Comparison of ENCODE assay signal across 22 mouse cellular contexts in the genomic region with DNA sequence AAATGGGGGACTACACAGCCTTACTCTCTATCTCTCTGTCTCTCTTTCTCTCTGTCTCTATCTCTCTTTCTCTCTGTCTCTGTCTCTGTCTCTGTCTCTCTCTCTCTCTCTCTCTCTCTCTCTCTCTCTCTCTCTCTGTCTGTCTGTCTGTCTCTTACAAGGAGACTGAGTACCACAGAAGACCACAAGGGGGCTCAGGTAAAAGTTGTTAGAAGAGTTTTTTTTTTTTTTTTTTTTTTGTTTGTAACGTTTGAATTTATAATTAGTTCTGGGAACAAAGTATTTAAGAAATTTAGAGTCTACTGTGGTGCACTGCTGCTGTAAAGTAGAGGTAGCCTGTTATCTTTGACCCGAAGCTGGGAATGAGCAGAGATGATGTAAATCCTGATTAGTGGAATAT.
DNase-seq lines count a peak whose midpoint lies in the region; ATAC-seq and TF ChIP-seq lines count a peak whose summit lies in the region.
"Had no signal": no experiment of that assay in that cellular context is flagged by ENCODE, and none has a peak within 500 bp of the region (broad histone marks: within the 10 kb centered on the region; RNA-seq: fewer than 3 reads in every experiment).

No protein-coding gene starts in this region.

- no peak for TF ChIP-seq EP300 in lung, postnatal 0 days (IDR thresholded peaks at IDR 0.05)

- no peak for TF ChIP-seq CTCF in lung, embryonic 14.5 days (IDR thresholded peaks at IDR 0.05; ENCODE audit: low read depth)
- no peak for TF ChIP-seq CTCF in lung, postnatal 0 days (IDR thresholded peaks at IDR 0.05)

- WGBS in lung, embryonic 14.5 days: 64% methylated on average over 2 of the region's 2 CpGs
- WGBS in lung, postnatal 0 days: 58% methylated on average over 2 of the region's 2 CpGs

- no peaks in the 10 kb centered on the region for H3K27me3 ChIP-seq in lung, embryonic 14.5 days (ENCODE audit: insufficient read depth, low read length)
- H3K27me3 ChIP-seq in lung, postnatal 0 days (replicated peaks; ENCODE audit: insufficient read depth, low read length): no peaks in the 10 kb centered on the region
- H3K27me3 ChIP-seq: forebrain, embryonic 13.5 days; heart, embryonic 13.5 days; hindbrain, embryonic 12.5 days; hindbrain, embryonic 15.5 days had no signal

- no peaks in the 10 kb centered on the region for H3K9me3 ChIP-seq in lung, embryonic 14.5 days (ENCODE audit: low read depth, low read length)
- H3K9me3 ChIP-seq in lung, postnatal 0 days (ENCODE audit: low read length): no peaks in the 10 kb centered on the region
- H3K9me3 ChIP-seq: forebrain, embryonic 10.5 days; forebrain, embryonic 13.5 days; heart, embryonic 10.5 days; heart, embryonic 13.5 days; hindbrain, embryonic 12.5 days; hindbrain, embryonic 15.5 days had no signal

- no peaks in the 10 kb centered on the region for H3K4me1 ChIP-seq in lung, embryonic 14.5 days (ENCODE audit: insufficient read depth)
- no peaks in the 10 kb centered on the region for H3K4me1 ChIP-seq in lung, postnatal 0 days (ENCODE audit: insufficient read depth, low read depth, low read length)
- H3K4me1 ChIP-seq: forebrain, embryonic 10.5 days; forebrain, embryonic 13.5 days; heart, embryonic 10.5 days; heart, embryonic 13.5 days; hindbrain, embryonic 12.5 days; hindbrain, embryonic 15.5 days had no signal

- H3K27ac ChIP-seq in lung, embryonic 14.5 days (ENCODE audit: low read depth): no peak overlapping the region
- H3K27ac ChIP-seq in lung, postnatal 0 days (ENCODE audit: low read length): no peak overlapping the region
- H3K27ac ChIP-seq: forebrain, embryonic 10.5 days; forebrain, embryonic 13.5 days; heart, embryonic 10.5 days; heart, embryonic 13.5 days; hindbrain, embryonic 12.5 days; hindbrain, embryonic 15.5 days had no signal

- no peak overlapping the region for H3K9ac ChIP-seq in lung, embryonic 14.5 days
- H3K9ac ChIP-seq in lung, postnatal 0 days (replicated peaks; ENCODE audit: low read depth): no peak overlapping the region
- H3K9ac ChIP-seq: forebrain, embryonic 13.5 days; heart, embryonic 13.5 days; hindbrain, embryonic 12.5 days; hindbrain, embryonic 15.5 days had no signal

- H3K4me2 ChIP-seq in lung, embryonic 14.5 days: no peak overlapping the region
- no peak overlapping the region for H3K4me2 ChIP-seq in lung, postnatal 0 days (replicated peaks; ENCODE audit: low read depth, low read length)
- H3K4me2 ChIP-seq: forebrain, embryonic 13.5 days; heart, embryonic 13.5 days; hindbrain, embryonic 12.5 days; hindbrain, embryonic 15.5 days had no signal

- no peak overlapping the region for H3K4me3 ChIP-seq in lung, embryonic 14.5 days (ENCODE audit: low read depth, low read length)
- H3K4me3 ChIP-seq in lung, postnatal 0 days (ENCODE audit: low read depth, low read length): no peak overlapping the region
- H3K4me3 ChIP-seq: forebrain, embryonic 10.5 days; forebrain, embryonic 13.5 days; heart, embryonic 10.5 days; heart, embryonic 13.5 days; hindbrain, embryonic 12.5 days; hindbrain, embryonic 15.5 days had no signal

- DNase-seq in lung, embryonic 14.5 days: peak; percentile 3
- no peak for DNase-seq in lung, postnatal 0 days (ENCODE audit: low spot score)
- DNase-seq in ES-CJ7 (ENCODE audit: low read depth, low spot score) (peak; percentile 24), R1 (ENCODE audit: low read depth, low spot score) (peak; percentile 34)
- DNase-seq in urinary bladder, adult 18-20 months (ENCODE audit: low spot score in 2 of 2): no peak
- no peak for DNase-seq in thymus, postnatal 4 days
- DNase-seq: adrenal gland, postnatal 10 days; adrenal gland, postnatal 36 days; cerebellum, adult 18-20 months; cerebellum, adult 9-10 months; cerebellum, postnatal 14 days; gastrocnemius, postnatal 25 days; heart, adult 18-20 months; heart, postnatal 14 days had no signal

- H3K36me3 ChIP-seq in lung, embryonic 14.5 days (ENCODE audit: insufficient read depth): no peaks in the 10 kb centered on the region
- no peaks in the 10 kb centered on the region for H3K36me3 ChIP-seq in lung, postnatal 0 days (ENCODE audit: insufficient read depth, low read length)
- H3K36me3 ChIP-seq: forebrain, embryonic 10.5 days; heart, embryonic 10.5 days; heart, embryonic 13.5 days; hindbrain, embryonic 12.5 days; hindbrain, embryonic 15.5 days had no signal

- no peak for ATAC-seq in lung, embryonic 14.5 days (ENCODE audit: insufficient read depth)
- no peak for ATAC-seq in lung, postnatal 0 days
- ATAC-seq: CD4-positive, CD25-positive, alpha-beta regulatory T cell, adult 4 months; forebrain, embryonic 13.5 days; forebrain, embryonic 16.5 days had no signal

Comparison
In these comparisons a context has a peak if more than half of its experiments do, and no peak if none do; other contexts are left out.
1. DNase-seq: peak in lung, embryonic 14.5 days (single experiment), ES-CJ7 (single experiment) and R1 (single experiment); none in lung, postnatal 0 days (single experiment), urinary bladder, adult 18-20 months (0 of 2) and thymus, postnatal 4 days (single experiment).